Mouse (Mus musculus): ENCODE measurements around the gene Ldhc. TPM values are rescaled to one million over a fixed set of nuclear protein-coding genes. Genes with fewer than 3 reads are reported as not detected.
"Not testable (repeated sequence)": the region's sequence is repeated elsewhere in the genome, so short reads cannot be mapped to it uniquely, and the experiment has no call there.

The Ldhc gene
- polyA plus RNA-seq, 1 experiment from 2014 or later = not detected

GRCm38 (mm10) chr7:46832112-46832810, 28.7 kb upstream of the Ldhc start:
- not testable (repeated sequence) for H3K9ac ChIP-seq (ENCODE audit: low read depth, low read length); H3K4me3 ChIP-seq (ENCODE audit: low read depth, low read length); H3K4me2 ChIP-seq (replicated peaks; ENCODE audit: low read depth, low read length); H3K9me3 ChIP-seq (ENCODE audit: control insufficient read depth, low read length); H3K36me3 ChIP-seq (ENCODE audit: control insufficient read depth, insufficient read depth, low read length); DNase-seq (ENCODE audit: low spot score); H3K27me3 ChIP-seq (ENCODE audit: control insufficient read depth, insufficient read depth, low read length); H3K4me1 ChIP-seq (replicated peaks; ENCODE audit: control insufficient read depth, insufficient read depth, low read length); H3K27ac ChIP-seq (ENCODE audit: low read depth, low read length); ATAC-seq (ENCODE audit: low FRiP score)
- WGBS = 92% methylated on average over 11 of the region's 11 CpGs

- H3K36me3 ChIP-seq (ENCODE audit: control insufficient read depth, insufficient read depth, low read length) = no peaks in the 10 kb centered on the region
- 66% methylated on average over 6 of the region's 6 CpGs for WGBS
- H3K4me1 ChIP-seq (replicated peaks; ENCODE audit: control insufficient read depth, insufficient read depth, low read length) = no peaks in the 10 kb centered on the region
- no peak overlapping the region for H3K4me2 ChIP-seq (replicated peaks; ENCODE audit: low read depth, low read length)
- DNase-seq (ENCODE audit: low spot score) (no peak), ATAC-seq (ENCODE audit: low FRiP score) (peak; percentile 32; the same call in 1 of the 2 replicates)
- no peaks in the 10 kb centered on the region for H3K27me3 ChIP-seq (ENCODE audit: control insufficient read depth, insufficient read depth, low read length)
- no peak overlapping the region for H3K27ac ChIP-seq (ENCODE audit: low read depth, low read length)
- no peak overlapping the region for H3K9ac ChIP-seq (ENCODE audit: low read depth, low read length)
- H3K4me3 ChIP-seq (ENCODE audit: low read depth, low read length) = no peak overlapping the region
- H3K9me3 ChIP-seq (ENCODE audit: control insufficient read depth, low read length) = no peaks in the 10 kb centered on the region
Observed at GRCm38 (mm10) chr7:46833266-46833665, 27.7 kb upstream of the Ldhc start.

GRCm38 (mm10) chr7:46833670-46834255, 27.2 kb upstream of the Ldhc start:
- ATAC-seq (ENCODE audit: low FRiP score) (no peak), DNase-seq (ENCODE audit: low spot score) (no peak)
- no peaks in the 10 kb centered on the region for H3K9me3 ChIP-seq (ENCODE audit: control insufficient read depth, low read length)
- H3K27ac ChIP-seq (ENCODE audit: low read depth, low read length) = no peak overlapping the region
- H3K36me3 ChIP-seq (ENCODE audit: control insufficient read depth, insufficient read depth, low read length) = no peaks in the 10 kb centered on the region
- H3K4me1 ChIP-seq (replicated peaks; ENCODE audit: control insufficient read depth, insufficient read depth, low read length) = no peaks in the 10 kb centered on the region
- no peaks in the 10 kb centered on the region for H3K27me3 ChIP-seq (ENCODE audit: control insufficient read depth, insufficient read depth, low read length)
- no peak overlapping the region for H3K9ac ChIP-seq (ENCODE audit: low read depth, low read length)
- no peak overlapping the region for H3K4me3 ChIP-seq (ENCODE audit: low read depth, low read length)
- 88% methylated on average over 7 of the region's 7 CpGs for WGBS
- H3K4me2 ChIP-seq (replicated peaks; ENCODE audit: low read depth, low read length) = no peak overlapping the region

- Histone ChIP-seq H3K4me1 (replicated peaks; ENCODE audit: control insufficient read depth, insufficient read depth, low read length) (no peaks in the 10 kb centered on the region), H3K4me2 (replicated peaks; ENCODE audit: low read depth, low read length) (no peak overlapping the region), H3K27ac (ENCODE audit: low read depth, low read length) (no peak overlapping the region), H3K9ac (ENCODE audit: low read depth, low read length) (no peak overlapping the region), H3K27me3 (ENCODE audit: control insufficient read depth, insufficient read depth, low read length) (no peaks in the 10 kb centered on the region), H3K4me3 (ENCODE audit: low read depth, low read length) (no peak overlapping the region), H3K36me3 (ENCODE audit: control insufficient read depth, insufficient read depth, low read length) (no peaks in the 10 kb centered on the region), H3K9me3 (ENCODE audit: control insufficient read depth, low read length) (no peaks in the 10 kb centered on the region)
- DNase-seq (ENCODE audit: low spot score) (peak; percentile 31), ATAC-seq (ENCODE audit: low FRiP score) (peak; percentile 48)
- WGBS = 21% methylated on average over 11 of the region's 14 CpGs
Observed at GRCm38 (mm10) chr7:46834994-46835610, 25.9 kb upstream of the Ldhc start.

- Histone ChIP-seq H3K4me1 (replicated peaks; ENCODE audit: control insufficient read depth, insufficient read depth, low read length) (no peaks in the 10 kb centered on the region), H3K27ac (ENCODE audit: low read depth, low read length) (no peak overlapping the region), H3K27me3 (ENCODE audit: control insufficient read depth, insufficient read depth, low read length) (no peaks in the 10 kb centered on the region), H3K9me3 (ENCODE audit: control insufficient read depth, low read length) (no peaks in the 10 kb centered on the region), H3K4me2 (replicated peaks; ENCODE audit: low read depth, low read length) (no peak overlapping the region), H3K9ac (ENCODE audit: low read depth, low read length) (no peak overlapping the region), H3K4me3 (ENCODE audit: low read depth, low read length) (no peak overlapping the region), H3K36me3 (ENCODE audit: control insufficient read depth, insufficient read depth, low read length) (no peaks in the 10 kb centered on the region)
- DNase-seq (ENCODE audit: low spot score) (no peak), ATAC-seq (ENCODE audit: low FRiP score) (no peak)
- WGBS = 79% methylated on average over 5 of the region's 5 CpGs
Observed at GRCm38 (mm10) chr7:46836357-46836756, 24.6 kb upstream of the Ldhc start.

GRCm38 (mm10) chr7:46837073-46837472, 23.9 kb upstream of the Ldhc start:
- Histone ChIP-seq H3K4me3 (ENCODE audit: low read depth, low read length) (no peak overlapping the region), H3K27me3 (ENCODE audit: control insufficient read depth, insufficient read depth, low read length) (no peaks in the 10 kb centered on the region), H3K4me2 (replicated peaks; ENCODE audit: low read depth, low read length) (no peak overlapping the region), H3K36me3 (ENCODE audit: control insufficient read depth, insufficient read depth, low read length) (no peaks in the 10 kb centered on the region), H3K27ac (ENCODE audit: low read depth, low read length) (no peak overlapping the region), H3K9me3 (ENCODE audit: control insufficient read depth, low read length) (no peaks in the 10 kb centered on the region), H3K9ac (ENCODE audit: low read depth, low read length) (no peak overlapping the region), H3K4me1 (replicated peaks; ENCODE audit: control insufficient read depth, insufficient read depth, low read length) (no peaks in the 10 kb centered on the region)
- DNase-seq (ENCODE audit: low spot score) (no peak), ATAC-seq (ENCODE audit: low FRiP score) (no peak)
- 44% methylated on average over 5 of the region's 5 CpGs for WGBS

- peak; percentile 28 for DNase-seq (ENCODE audit: low spot score)
- H3K9ac ChIP-seq (ENCODE audit: low read depth, low read length) = no peak overlapping the region
Observed at GRCm38 (mm10) chr7:46838104-46838671, 22.8 kb upstream of the Ldhc start.

GRCm38 (mm10) chr7:46838891-46839302, 22.1 kb upstream of the Ldhc start:
- Histone ChIP-seq H3K9ac (ENCODE audit: low read depth, low read length) (no peak overlapping the region), H3K27me3 (ENCODE audit: control insufficient read depth, insufficient read depth, low read length) (no peaks in the 10 kb centered on the region), H3K27ac (ENCODE audit: low read depth, low read length) (no peak overlapping the region), H3K4me2 (replicated peaks; ENCODE audit: low read depth, low read length) (no peak overlapping the region), H3K4me3 (ENCODE audit: low read depth, low read length) (no peak overlapping the region), H3K4me1 (replicated peaks; ENCODE audit: control insufficient read depth, insufficient read depth, low read length) (no peaks in the 10 kb centered on the region), H3K36me3 (ENCODE audit: control insufficient read depth, insufficient read depth, low read length) (no peaks in the 10 kb centered on the region), H3K9me3 (ENCODE audit: control insufficient read depth, low read length) (no peaks in the 10 kb centered on the region)
- ATAC-seq (ENCODE audit: low FRiP score) (no peak), DNase-seq (ENCODE audit: low spot score) (peak; percentile 43)
- 11% methylated on average over 8 of the region's 8 CpGs for WGBS

More at GRCm38 (mm10) chr7:46838104-46838671, 22.8 kb upstream of the Ldhc start:
- H3K27me3 ChIP-seq (ENCODE audit: control insufficient read depth, insufficient read depth, low read length) = no peaks in the 10 kb centered on the region
- H3K4me2 ChIP-seq (replicated peaks; ENCODE audit: low read depth, low read length) = no peak overlapping the region
- ATAC-seq (ENCODE audit: low FRiP score) = no peak
- H3K36me3 ChIP-seq (ENCODE audit: control insufficient read depth, insufficient read depth, low read length) = no peaks in the 10 kb centered on the region
- H3K4me3 ChIP-seq (ENCODE audit: low read depth, low read length) = no peak overlapping the region
- WGBS = 2% methylated on average over 9 of the region's 9 CpGs
- no peaks in the 10 kb centered on the region for H3K4me1 ChIP-seq (replicated peaks; ENCODE audit: control insufficient read depth, insufficient read depth, low read length)
- no peaks in the 10 kb centered on the region for H3K9me3 ChIP-seq (ENCODE audit: control insufficient read depth, low read length)
- H3K27ac ChIP-seq (ENCODE audit: low read depth, low read length) = no peak overlapping the region
